Mouse (Mus musculus) heart, adult 2 months (tissue): ENCODE results near the gene Prrt2.

Experiments
- CTCF ChIP-seq: fragments of 200-600 bp; IDR thresholded peaks from 2 replicates; pipeline ENCODE4 v1.8.1; 2022; ENCODE audit warnings: antibody characterized with exemption, mild to moderate bottlenecking, moderate library complexity
- EP300 ChIP-seq: fragments of 200-500 bp; IDR thresholded peaks from 2 replicates; pipeline ENCODE4 v1.6.1; 2011; ENCODE audit warnings: low read depth, low read length, control low read depth; ENCODE audit not compliant: insufficient read depth
- POLR2A ChIP-seq: fragments of 200-500 bp; IDR thresholded peaks from 2 replicates; pipeline ENCODE4 v1.6.1; 2011; ENCODE audit warnings: mild to moderate bottlenecking, low read depth, low read length, control low read depth; ENCODE audit not compliant: insufficient read depth

DNA sequence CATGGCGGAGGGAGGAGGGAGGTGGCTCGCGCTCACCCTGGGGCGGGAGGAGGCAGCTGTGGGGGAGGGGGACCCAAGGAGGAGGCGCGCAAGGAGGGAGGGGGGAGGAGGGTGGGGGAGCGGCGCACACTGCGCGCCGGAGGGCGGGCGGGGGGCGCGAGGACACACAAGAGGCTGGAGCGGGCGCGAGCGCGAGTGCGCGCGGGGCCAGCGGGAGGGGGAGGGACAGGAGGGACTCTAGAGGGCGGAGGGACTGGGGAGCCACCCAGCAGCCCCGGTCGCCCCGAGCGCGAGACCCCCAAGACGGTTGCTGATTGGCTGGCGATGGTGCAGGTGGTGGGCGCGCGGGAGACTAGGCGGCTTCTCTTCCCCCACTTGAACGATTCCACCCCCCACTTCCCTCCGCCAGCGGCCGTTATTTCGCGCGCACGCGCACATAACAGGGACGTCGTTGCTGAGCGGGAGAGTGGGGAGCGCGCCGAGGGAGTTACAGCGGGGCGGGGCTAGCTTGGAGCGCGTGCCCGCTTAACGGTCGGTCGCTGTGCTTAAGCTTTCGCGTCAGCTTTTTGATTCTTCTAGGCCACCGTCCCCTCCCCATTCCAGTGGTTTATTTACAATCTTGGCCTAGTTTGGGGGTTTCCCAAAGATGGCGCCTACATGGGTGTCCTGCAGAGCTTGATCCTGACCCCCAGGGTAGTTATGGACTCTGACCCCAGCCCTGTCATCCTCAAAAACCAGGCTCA lies 6.1 kb upstream of the Prrt2 start, which contains the start of gene Maz:
- peak; percentile 97 for TF ChIP-seq POLR2A
- TF ChIP-seq CTCF = no peak
- TF ChIP-seq EP300 = peak; percentile 78
